Mouse (Mus musculus): ENCODE measurements around the gene Dlg4. TPM values are rescaled to one million over a fixed set of nuclear protein-coding genes. Genes with fewer than 3 reads are reported as not detected.

Gene Dlg4
- total and polyA plus RNA-seq, 3 experiments: 1.1 to 14.0 (median 12.1) TPM

GRCm38 (mm10) chr11:70021264-70022132, 4.8 kb downstream of the Dlg4 start:
- no peak for TF ChIP-seq GATA2 (IDR thresholded peaks at IDR 0.05; ENCODE audit: borderline replicate concordance, low read depth, low read length)
- TF ChIP-seq GATA1 (IDR thresholded peaks at IDR 0.05; ENCODE audit: borderline replicate concordance, low read length): no peak
- TF ChIP-seq CTCF (IDR thresholded peaks at IDR 0.05; ENCODE audit: low read depth, low read length): no peak
- TF ChIP-seq POLR2AphosphoS5 (IDR thresholded peaks at IDR 0.05; ENCODE audit: insufficient replicate concordance, low read depth, low read length): no peak
- no peak for TF ChIP-seq TAL1 (conservative IDR thresholded peaks at IDR 0.05; ENCODE audit: low read depth, low read length)
- Histone ChIP-seq H3K27me3 (ENCODE audit: insufficient read depth, low read length) (peaks cover 37% of the 10 kb centered on the region), H3K4me1 (ENCODE audit: insufficient read depth, low read depth, low read length) (peaks cover 54% of the 10 kb centered on the region), H3K4me3 (ENCODE audit: low read depth, low read length) (peak overlapping the region; percentile 70), H3K9me3 (replicated peaks) (no peaks in the 10 kb centered on the region), H3K36me3 (replicated peaks) (no peaks in the 10 kb centered on the region)
- ATAC-seq (ENCODE audit: extremely low read depth, insufficient number of reproducible peaks, low FRiP score, poor library complexity, severe bottlenecking): peak; percentile 76
- peak; percentile 83 for DNase-seq (ENCODE audit: low spot score)

DNA sequence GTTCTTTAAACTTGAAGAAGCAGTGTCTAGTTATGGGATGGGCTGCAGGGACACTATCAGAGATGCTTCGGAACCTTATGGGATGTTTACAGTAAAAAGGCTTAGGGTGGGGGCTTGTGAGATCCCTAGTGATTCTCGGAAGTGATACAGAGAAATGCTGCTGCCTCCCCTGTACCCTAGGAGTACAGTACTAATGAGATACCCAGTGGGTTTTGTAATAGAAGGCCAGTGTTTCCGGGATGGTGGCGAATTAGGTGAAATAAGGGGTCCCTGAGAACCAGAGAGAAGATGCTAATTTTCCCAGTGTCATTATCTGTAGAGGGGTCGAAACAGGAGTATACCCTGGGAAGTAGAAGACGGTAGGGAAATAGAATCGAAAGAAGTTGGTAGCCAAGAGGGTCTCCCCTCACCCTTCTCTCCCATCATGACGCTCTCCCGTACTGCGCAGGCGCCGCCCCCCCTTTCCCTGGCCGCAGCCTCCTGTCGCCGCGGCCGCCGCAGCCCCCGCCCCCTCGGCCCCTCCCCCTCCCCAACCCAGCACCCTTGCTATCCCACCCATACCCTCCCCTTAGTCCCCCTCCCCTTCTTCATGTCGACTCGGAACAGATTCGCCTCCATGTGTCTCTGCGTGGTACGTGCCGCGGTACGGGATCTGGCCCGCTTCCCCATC, 6.9 kb downstream of the Dlg4 start:
- no peak overlapping the region for H3K4me3 ChIP-seq (ENCODE audit: low read depth, low read length)
- no peak for ATAC-seq (ENCODE audit: extremely low read depth, insufficient number of reproducible peaks, low FRiP score, poor library complexity, severe bottlenecking)
- peaks cover 55% of the 10 kb centered on the region for H3K4me1 ChIP-seq (ENCODE audit: insufficient read depth, low read depth, low read length)
- H3K27me3 ChIP-seq (ENCODE audit: insufficient read depth, low read length): peaks cover 55% of the 10 kb centered on the region
- H3K36me3 ChIP-seq (replicated peaks): no peaks in the 10 kb centered on the region
- H3K9me3 ChIP-seq (replicated peaks): no peaks in the 10 kb centered on the region
- TF ChIP-seq GATA2 (IDR thresholded peaks at IDR 0.05; ENCODE audit: borderline replicate concordance, low read depth, low read length): no peak
- TF ChIP-seq GATA1 (IDR thresholded peaks at IDR 0.05; ENCODE audit: borderline replicate concordance, low read length): no peak
- TF ChIP-seq CTCF (IDR thresholded peaks at IDR 0.05; ENCODE audit: low read depth, low read length): no peak
- TF ChIP-seq POLR2AphosphoS5 (IDR thresholded peaks at IDR 0.05; ENCODE audit: insufficient replicate concordance, low read depth, low read length): no peak
- no peak for TF ChIP-seq TAL1 (conservative IDR thresholded peaks at IDR 0.05; ENCODE audit: low read depth, low read length)
- no peak for DNase-seq (ENCODE audit: low spot score)

- TF ChIP-seq TAL1 (conservative IDR thresholded peaks at IDR 0.05; ENCODE audit: low read depth, low read length): no peak
- DNase-seq (ENCODE audit: low spot score) (no peak), ATAC-seq (ENCODE audit: extremely low read depth, insufficient number of reproducible peaks, low FRiP score, poor library complexity, severe bottlenecking) (no peak)
- H3K9me3 ChIP-seq (replicated peaks): no peaks in the 10 kb centered on the region
- H3K36me3 ChIP-seq (replicated peaks): no peaks in the 10 kb centered on the region
- no peak overlapping the region for H3K4me3 ChIP-seq (ENCODE audit: low read depth, low read length)
- peaks cover 55% of the 10 kb centered on the region for H3K4me1 ChIP-seq (ENCODE audit: insufficient read depth, low read depth, low read length)
- peaks cover 60% of the 10 kb centered on the region for H3K27me3 ChIP-seq (ENCODE audit: insufficient read depth, low read length)
These were observed 7.4 kb downstream of the Dlg4 start for GRCm38 (mm10) chr11:70024151-70024514.

DNA sequence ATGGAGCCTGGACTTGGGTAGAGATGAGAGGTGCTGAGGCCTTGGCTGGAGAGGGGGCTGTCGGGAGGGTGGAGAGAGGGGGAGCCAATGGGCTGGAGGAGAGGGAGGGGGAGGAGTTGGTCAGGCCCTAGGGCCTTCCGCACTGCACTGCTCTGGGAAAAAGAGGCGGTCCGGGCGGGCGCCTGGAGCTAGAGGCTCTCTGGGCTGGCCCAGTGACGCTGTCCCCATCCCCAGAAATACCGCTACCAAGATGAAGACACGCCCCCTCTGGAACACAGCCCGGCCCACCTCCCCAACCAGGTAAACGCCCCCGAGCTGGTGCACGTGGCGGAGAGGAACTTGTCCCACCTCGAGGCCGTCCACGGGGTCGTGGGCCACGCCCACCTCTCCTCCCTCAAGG, 9.9 kb downstream of the Dlg4 start:
- H3K4me1 ChIP-seq (ENCODE audit: insufficient read depth, low read depth, low read length): peaks cover 38% of the 10 kb centered on the region
- H3K27me3 ChIP-seq (ENCODE audit: insufficient read depth, low read length): peaks cover 67% of the 10 kb centered on the region
- peaks cover 12% of the 10 kb centered on the region for H3K36me3 ChIP-seq (replicated peaks)
- peak overlapping the region; percentile 36; the same call in 1 of the 2 replicates for H3K4me3 ChIP-seq (ENCODE audit: low read depth, low read length)
- ATAC-seq (ENCODE audit: extremely low read depth, insufficient number of reproducible peaks, low FRiP score, poor library complexity, severe bottlenecking) (no peak), DNase-seq (ENCODE audit: low spot score) (no peak)
- H3K9me3 ChIP-seq (replicated peaks): no peaks in the 10 kb centered on the region
- TF ChIP-seq GATA2 (IDR thresholded peaks at IDR 0.05; ENCODE audit: borderline replicate concordance, low read depth, low read length) (no peak), TAL1 (conservative IDR thresholded peaks at IDR 0.05; ENCODE audit: low read depth, low read length) (no peak), GATA1 (IDR thresholded peaks at IDR 0.05; ENCODE audit: borderline replicate concordance, low read length) (no peak), POLR2AphosphoS5 (IDR thresholded peaks at IDR 0.05; ENCODE audit: insufficient replicate concordance, low read depth, low read length) (no peak), CTCF (IDR thresholded peaks at IDR 0.05; ENCODE audit: low read depth, low read length) (no peak)

GRCm38 (mm10) chr11:70027397-70027796, 10.7 kb downstream of the Dlg4 start:
- Histone ChIP-seq H3K36me3 (replicated peaks) (peaks cover 13% of the 10 kb centered on the region), H3K4me3 (ENCODE audit: low read depth, low read length) (no peak overlapping the region; the same call in 1 of the 2 replicates), H3K4me1 (ENCODE audit: insufficient read depth, low read depth, low read length) (peaks cover 36% of the 10 kb centered on the region), H3K27me3 (ENCODE audit: insufficient read depth, low read length) (peaks cover 67% of the 10 kb centered on the region), H3K9me3 (replicated peaks) (no peaks in the 10 kb centered on the region)
- TF ChIP-seq POLR2AphosphoS5 (IDR thresholded peaks at IDR 0.05; ENCODE audit: insufficient replicate concordance, low read depth, low read length): no peak
- TF ChIP-seq CTCF (IDR thresholded peaks at IDR 0.05; ENCODE audit: low read depth, low read length): no peak
- no peak for TF ChIP-seq TAL1 (conservative IDR thresholded peaks at IDR 0.05; ENCODE audit: low read depth, low read length)
- no peak for TF ChIP-seq GATA2 (IDR thresholded peaks at IDR 0.05; ENCODE audit: borderline replicate concordance, low read depth, low read length)
- no peak for TF ChIP-seq GATA1 (IDR thresholded peaks at IDR 0.05; ENCODE audit: borderline replicate concordance, low read length)
- no peak for DNase-seq (ENCODE audit: low spot score)
- ATAC-seq (ENCODE audit: extremely low read depth, insufficient number of reproducible peaks, low FRiP score, poor library complexity, severe bottlenecking): no peak

GRCm38 (mm10) chr11:70028401-70029129, 11.8 kb downstream of the Dlg4 start:
- H3K27me3 ChIP-seq (ENCODE audit: insufficient read depth, low read length): peaks cover 64% of the 10 kb centered on the region
- DNase-seq (ENCODE audit: low spot score): no peak
- no peak for TF ChIP-seq TAL1 (conservative IDR thresholded peaks at IDR 0.05; ENCODE audit: low read depth, low read length)
- TF ChIP-seq POLR2AphosphoS5 (IDR thresholded peaks at IDR 0.05; ENCODE audit: insufficient replicate concordance, low read depth, low read length): no peak
- no peak for TF ChIP-seq CTCF (IDR thresholded peaks at IDR 0.05; ENCODE audit: low read depth, low read length)
- no peak for TF ChIP-seq GATA2 (IDR thresholded peaks at IDR 0.05; ENCODE audit: borderline replicate concordance, low read depth, low read length)
- peaks cover 13% of the 10 kb centered on the region for H3K36me3 ChIP-seq (replicated peaks)
- no peak for ATAC-seq (ENCODE audit: extremely low read depth, insufficient number of reproducible peaks, low FRiP score, poor library complexity, severe bottlenecking)
- peaks cover 34% of the 10 kb centered on the region for H3K4me1 ChIP-seq (ENCODE audit: insufficient read depth, low read depth, low read length)
- H3K4me3 ChIP-seq (ENCODE audit: low read depth, low read length): no peak overlapping the region
- H3K9me3 ChIP-seq (replicated peaks): no peaks in the 10 kb centered on the region

All from G1E (cell line).